Mouse (Mus musculus) liver, adult 2 months (tissue): ENCODE measurements around the gene B3gnt2. TPM values are rescaled to one million over a fixed set of nuclear protein-coding genes. Genes with fewer than 3 reads are reported as not detected.
A peak's percentile ranks its signal among the peaks of the same experiment; 100 is the strongest.

Experiments
- DNase-seq: peaks from one replicate; pipeline ENCODE4 v3.0.0-alpha.2; 2011; ENCODE audit warnings: low read depth, low spot score; ENCODE audit errors: extremely low read depth
- H3K27ac ChIP-seq: fragments of 200-500 bp; replicated peaks from 2 replicates; pipeline ENCODE4 v1.5.1; 2012; ENCODE audit warnings: low read depth, mild to moderate bottlenecking, control low read depth, inconsistent platforms, low read length; ENCODE audit not compliant: insufficient read depth
- H3K27me3 ChIP-seq: fragments of 200-500 bp; 2 replicates; pipeline ENCODE4 v1.6.1; 2012; ENCODE audit warnings: mild to moderate bottlenecking, moderate library complexity, low read length, inconsistent platforms; ENCODE audit not compliant: control insufficient read depth, insufficient read depth
- H3K36me3 ChIP-seq: fragments of 200-500 bp; 2 replicates; pipeline ENCODE4 v1.6.1; 2012; ENCODE audit warnings: low read length, inconsistent platforms; ENCODE audit not compliant: control insufficient read depth, insufficient read depth
- H3K4me1 ChIP-seq: fragments of 200-500 bp; 2 replicates; pipeline ENCODE4 v1.6.1; 2011; ENCODE audit warnings: low read length; ENCODE audit not compliant: control insufficient read depth, insufficient read depth
- H3K4me3 ChIP-seq: fragments of 200-500 bp; 2 replicates; pipeline ENCODE4 v1.5.1; 2011; ENCODE audit warnings: low read depth, mild to moderate bottlenecking, control low read depth, low read length, moderate library complexity; ENCODE audit not compliant: insufficient read depth
- H3K79me2 ChIP-seq: fragments of 200-500 bp; 2 replicates; pipeline ENCODE4 v1.6.1; 2012; ENCODE audit warnings: inconsistent platforms, mild to moderate bottlenecking, low read length, moderate library complexity; ENCODE audit not compliant: control insufficient read depth, insufficient read depth
- H3K9ac ChIP-seq: fragments of 200-500 bp; 2 replicates; pipeline ENCODE4 v1.6.1; 2012; ENCODE audit warnings: low read depth, mild to moderate bottlenecking, control low read depth, inconsistent platforms, low read length
- CTCF ChIP-seq: fragments of 200-500 bp; IDR thresholded peaks from 2 replicates; pipeline ENCODE4 v1.5.1; 2011; ENCODE audit warnings: low read depth, low read length, control low read depth
- POLR2A ChIP-seq: fragments of 200-500 bp; IDR thresholded peaks from 2 replicates; pipeline ENCODE4 v1.6.1; 2011; ENCODE audit warnings: low read length, control low read depth; ENCODE audit not compliant: insufficient read depth; ENCODE audit errors: extremely low read depth
- WGBS: fragments of 180-500 bp; shearing (Covaris S2); methylation state at CpG from one replicate; pipeline ENCODE4 v1.1.7; 2018; 5-methylcytosine and 5-hydroxymethylcytosine counted together
- polyA plus RNA-seq: library from polyadenylated mRNA; depleted of rRNA; stranded (reverse); fragments of >200 nt; gene quantifications from 2 replicates; pipeline ENCODE4 v1.2.3, GENCODE M21; 2012; rRNA removed
- total RNA-seq: library from RNA; depleted of rRNA; stranded (reverse); fragments of >200 nt; gene quantifications from 2 replicates; pipeline ENCODE4 v1.2.3, GENCODE M21; 2014; rRNA removed

The B3gnt2 gene
- total and polyA plus RNA-seq, 2 experiments, result 6.2 to 8.1 TPM

DNA sequence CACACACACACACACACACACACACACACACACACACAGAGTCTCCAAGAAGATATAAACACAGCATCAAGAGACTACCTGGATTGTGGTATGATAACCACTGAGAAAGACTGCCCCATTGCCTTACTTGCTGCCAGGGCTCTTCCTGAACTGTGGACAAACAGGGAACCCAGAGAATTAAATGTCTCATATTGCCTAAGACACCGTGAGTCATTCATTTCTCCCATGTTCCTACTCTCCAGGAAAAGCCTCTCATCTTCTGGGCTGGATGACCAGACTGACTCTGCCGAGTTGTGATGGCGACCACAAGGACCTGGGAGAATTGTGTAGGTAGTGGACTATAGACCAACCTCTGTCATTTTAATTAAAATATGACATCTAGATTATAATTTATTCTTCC, 149.4 kb downstream of the B3gnt2 start:
- WGBS, result 91% methylated on average over 3 of the region's 3 CpGs
- H3K79me2 ChIP-seq, result no peaks in the 10 kb centered on the region
- H3K9ac ChIP-seq, result no peak overlapping the region
- H3K4me1 ChIP-seq, result no peaks in the 10 kb centered on the region
- DNase-seq, result no peak
- H3K27me3 ChIP-seq, result no peaks in the 10 kb centered on the region
- no peak overlapping the region for H3K27ac ChIP-seq
- H3K36me3 ChIP-seq, result no peaks in the 10 kb centered on the region
- H3K4me3 ChIP-seq, result no peak overlapping the region
- TF ChIP-seq CTCF (no peak), POLR2A (no peak)

DNA sequence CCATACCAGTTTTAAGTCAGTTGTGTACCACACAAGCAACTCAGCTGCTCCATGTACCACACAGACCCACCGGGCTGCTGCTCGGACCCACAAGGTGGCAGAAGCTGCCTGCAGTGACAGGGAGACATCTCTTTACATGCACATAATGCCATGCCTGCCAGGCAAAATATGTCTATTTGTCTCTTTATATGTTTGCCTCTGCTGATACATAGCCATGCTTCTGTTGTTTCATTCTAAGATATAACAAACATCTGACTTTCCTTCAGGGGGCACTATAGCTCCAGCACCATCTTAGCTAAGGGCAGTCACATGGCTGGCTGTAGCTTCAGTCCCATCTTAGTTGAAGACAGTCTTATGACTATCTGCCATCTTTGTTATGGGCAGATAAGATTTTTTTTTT, 150.2 kb downstream of the B3gnt2 start:
- Histone ChIP-seq H3K79me2 (no peaks in the 10 kb centered on the region), H3K36me3 (no peaks in the 10 kb centered on the region), H3K4me3 (no peak overlapping the region), H3K27ac (no peak overlapping the region), H3K4me1 (no peaks in the 10 kb centered on the region), H3K27me3 (no peaks in the 10 kb centered on the region), H3K9ac (no peak overlapping the region)
- WGBS, result 94% methylated on average over 2 of the region's 2 CpGs
- TF ChIP-seq POLR2A (no peak), CTCF (peak; percentile 24)
- peak; percentile 58 for DNase-seq

Other genes with a start within 250 kb of the B3gnt2 start
- 5.6 and 6.8 TPM in 2 replicates for gene Zrsr1, start 111.0 kb upstream of the B3gnt2 start, total RNA-seq
- 3.8 and 4.9 TPM in 2 replicates for gene Zrsr1, start 111.0 kb upstream of the B3gnt2 start, polyA plus RNA-seq
- 12.4 and 13.0 TPM in 2 replicates for gene Gm28048, start 121.1 kb upstream of the B3gnt2 start, total RNA-seq
- not detected in 2 replicates for gene Gm28048, start 121.1 kb upstream of the B3gnt2 start, polyA plus RNA-seq
- 42.4 and 53.5 TPM in 2 replicates for gene Commd1, start 121.4 kb upstream of the B3gnt2 start, total RNA-seq
- gene Commd1, start 121.4 kb upstream of the B3gnt2 start, polyA plus RNA-seq, result 15.9 and 18.5 TPM in 2 replicates
- 86.8 and 92.2 TPM in 2 replicates for gene Cct4, start 129.6 kb upstream of the B3gnt2 start, total RNA-seq
- gene Cct4, start 129.6 kb upstream of the B3gnt2 start, polyA plus RNA-seq, result 89.2 and 136 TPM in 2 replicates
- 1.9 and 3.8 TPM in 2 replicates for gene Fam161a, start 146.6 kb upstream of the B3gnt2 start, total RNA-seq
- gene Fam161a, start 146.6 kb upstream of the B3gnt2 start, polyA plus RNA-seq, result 0.95 and 1.0 TPM in 2 replicates